Mouse (Mus musculus) left cerebral cortex, adult 2 months (tissue): Measurements from ENCODE around the gene Psmd8. TPM values are rescaled to one million over a fixed set of nuclear protein-coding genes. Genes with fewer than 3 reads are reported as not detected.
A peak's percentile ranks its signal among the peaks of the same experiment; 100 is the strongest.
"Not testable (repeated sequence)": the region's sequence is repeated elsewhere in the genome, so short reads cannot be mapped to it uniquely, and the experiment has no call there.

ENCODE experiments used
- DNase-seq, 2 experiments: peaks; one replicate each; pipeline ENCODE4 v3.0.0; 2021 to 2022; ENCODE audit warnings: low spot score in 2 of 2, mixed read lengths in 1 of 2; ENCODE audit errors: extremely low spot score in 1 of 2
- H3K27ac ChIP-seq: fragments of 200-600 bp; 2 replicates; pipeline ENCODE4 v1.8.1; 2022
- H3K4me3 ChIP-seq: fragments of 200-600 bp; 2 replicates; pipeline ENCODE4 v1.8.1; 2022
- CTCF ChIP-seq: fragments of 200-600 bp; IDR thresholded peaks from 2 replicates; pipeline ENCODE4 v1.8.1; 2022; ENCODE audit warnings: antibody characterized with exemption, mild to moderate bottlenecking, moderate library complexity
- intact Hi-C: fragments of 180-260 bp; cut with DNase I; formaldehyde crosslinking; loops from one replicate; pipeline ENCODE4 v1.15.1; 2025
- total RNA-seq, 2 experiments: library from RNA; stranded (reverse); gene quantifications; 2 replicates each; pipeline ENCODE4 v1.2.3; 2021

Psmd8 gene
- total RNA-seq, 2 experiments from 2014 or later, result 128 to 132 TPM

GRCm38 (mm10) chr7:29151486-29151885 is 29.0 kb downstream of the Psmd8 start:
- intact Hi-C loops, result no loop called here
- no peak for TF ChIP-seq CTCF
- H3K4me3 ChIP-seq, result no peak overlapping the region
- H3K27ac ChIP-seq, result no peak overlapping the region
- DNase-seq, result no peak

GRCm38 (mm10) chr7:29148771-29149170 is 31.7 kb downstream of the Psmd8 start:
- no peak for TF ChIP-seq CTCF
- Histone ChIP-seq H3K4me3 (no peak overlapping the region), H3K27ac (no peak overlapping the region)
- DNase-seq, result no peak
- intact Hi-C loops, result loop anchor here (5.0 kb wide), 1 partner anchor 86 kb away; no protein-coding TSS in a partner anchor

GRCm38 (mm10) chr7:29146625-29147367 is 33.7 kb downstream of the Psmd8 start:
- intact Hi-C loops, result loop anchor here (5.0 kb wide), 1 partner anchor 84 kb away; no protein-coding TSS in a partner anchor
- no peak for TF ChIP-seq CTCF
- no peak overlapping the region for H3K27ac ChIP-seq
- DNase-seq, result no peak
- no peak overlapping the region for H3K4me3 ChIP-seq

GRCm38 (mm10) chr7:29144006-29144405 is 36.5 kb downstream of the Psmd8 start:
- H3K27ac ChIP-seq, result no peak overlapping the region
- intact Hi-C loops, result no loop called here
- DNase-seq, result no peak
- TF ChIP-seq CTCF, result no peak
- H3K4me3 ChIP-seq, result no peak overlapping the region

- DNase-seq, result no peak
- TF ChIP-seq CTCF, result no peak
- intact Hi-C loops, result no loop called here
- Histone ChIP-seq H3K4me3 (no peak overlapping the region), H3K27ac (no peak overlapping the region)
Measured at GRCm38 (mm10) chr7:29141416-29141815, 39.1 kb downstream of the Psmd8 start.

GRCm38 (mm10) chr7:29139237-29139636 is 41.3 kb downstream of the Psmd8 start:
- H3K4me3 ChIP-seq, H3K27ac ChIP-seq, intact Hi-C loops, DNase-seq: not testable (repeated sequence)

- no peak for DNase-seq
- no peak overlapping the region for H3K27ac ChIP-seq
- TF ChIP-seq CTCF, result no peak
- intact Hi-C loops, result no loop called here
- H3K4me3 ChIP-seq, result no peak overlapping the region
Measured at GRCm38 (mm10) chr7:29137429-29137828, 43.1 kb downstream of the Psmd8 start.

GRCm38 (mm10) chr7:29134693-29135386 is 45.7 kb downstream of the Psmd8 start, which contains the start of gene Rasgrp4:
Gene Rasgrp4 (plus strand): TSS chr7:29134851.
- intact Hi-C loops, result no loop called here
- peak within 1 kb of the TSS; percentile 16; the same call in 1 of the 2 replicates for H3K4me3 ChIP-seq

GRCm38 (mm10) chr7:29134230-29134629 is 46.3 kb downstream of the Psmd8 start:
- no peak overlapping the region for H3K4me3 ChIP-seq
- intact Hi-C loops, result no loop called here
- no peak for DNase-seq
- TF ChIP-seq CTCF, result no peak
- no peak overlapping the region for H3K27ac ChIP-seq

More at GRCm38 (mm10) chr7:29134693-29135386, 45.7 kb downstream of the Psmd8 start, which contains the start of gene Rasgrp4:
- TF ChIP-seq CTCF, result no peak
- no peak for DNase-seq
- no peak within 1 kb of the TSS for H3K27ac ChIP-seq

- Histone ChIP-seq H3K27ac (no peak overlapping the region), H3K4me3 (no peak overlapping the region)
- intact Hi-C loops, result loop anchor here (5.0 kb wide), 1 partner anchor 174 kb away; the partner anchor contains the start of gene Dpf1
- peak; percentile 54 for TF ChIP-seq CTCF
- DNase-seq, result no peak
Measured at GRCm38 (mm10) chr7:29128725-29129124, 51.8 kb downstream of the Psmd8 start.

- H3K27ac ChIP-seq, result no peak overlapping the region
- peak; percentile 67 for TF ChIP-seq CTCF
- intact Hi-C loops, result loop anchor here (5.0 kb wide), 1 partner anchor 176 kb away; the partner anchor contains the start of gene Dpf1
- no peak overlapping the region for H3K4me3 ChIP-seq
- DNase-seq, result peak; percentile 32 to 41
Measured at GRCm38 (mm10) chr7:29126173-29126915, 54.2 kb downstream of the Psmd8 start.
